Mouse (Mus musculus) right cerebral cortex, postnatal 10 days (tissue): ENCODE measurements around the gene BC034090.

Source experiments
- DNase-seq, 2 experiments: peaks; one replicate each; pipeline ENCODE4 v3.0.0; 2021; ENCODE audit warnings: low spot score in 2 of 2

The BC034090 gene

GRCm38 (mm10) chr1:155243797-155244770 lies at the start of gene BC034090:
BC034090 (minus strand) TSS chr1:155244444.
- peak; percentile 35 to 36 for DNase-seq

GRCm38 (mm10) chr1:155293446-155293845 lies 49.2 kb upstream of the BC034090 start:
- no peak for DNase-seq

GRCm38 (mm10) chr1:155289411-155289810 lies 45.2 kb upstream of the BC034090 start:
- no peak for DNase-seq

DNA sequence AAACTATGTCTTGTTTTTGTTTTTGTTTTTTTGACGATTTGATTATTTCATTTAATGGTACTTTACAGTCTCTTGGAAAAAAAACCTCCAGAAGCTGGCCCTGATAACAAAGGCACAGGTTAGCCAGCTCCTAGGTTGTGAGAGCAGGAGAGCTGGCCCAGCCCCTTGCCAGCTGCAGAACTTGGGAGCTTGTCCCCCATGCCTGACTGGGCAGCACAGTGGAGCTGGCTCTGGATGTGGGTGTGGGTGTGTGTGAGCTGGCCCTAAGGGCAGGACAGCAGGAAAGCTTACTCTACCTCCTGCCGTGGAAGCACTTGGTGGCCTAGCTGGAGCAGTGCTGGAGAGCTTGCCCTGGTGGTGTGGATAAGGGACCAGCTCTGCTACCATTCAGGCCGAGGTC lies 43.8 kb upstream of the BC034090 start:
- DNase-seq, result no peak

GRCm38 (mm10) chr1:155283808-155284207 lies 39.6 kb upstream of the BC034090 start:
- no peak for DNase-seq

- peak; percentile 82 to 85 for DNase-seq
Observed at GRCm38 (mm10) chr1:155281003-155281793, 37.0 kb upstream of the BC034090 start.

DNA sequence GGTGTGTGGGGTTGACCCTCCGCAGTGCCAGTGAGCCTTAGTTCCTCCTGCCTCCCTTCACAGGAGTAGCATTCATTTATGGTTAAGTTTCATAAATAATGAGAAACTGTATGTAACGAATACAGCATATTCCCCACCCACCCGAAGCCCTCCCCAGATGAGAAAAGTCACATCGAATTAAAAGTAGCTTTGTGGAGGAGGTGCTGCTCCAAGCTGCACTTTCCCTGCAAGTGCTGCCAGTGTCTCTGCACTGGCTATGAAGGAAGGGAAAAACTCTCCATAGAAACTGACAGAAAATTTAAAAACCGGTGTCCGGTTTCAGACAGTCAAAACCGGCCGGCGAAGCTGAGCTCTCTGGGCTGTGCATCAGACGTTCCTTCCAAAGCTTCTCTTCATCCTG lies 36.1 kb upstream of the BC034090 start:
- DNase-seq, result no peak

DNA sequence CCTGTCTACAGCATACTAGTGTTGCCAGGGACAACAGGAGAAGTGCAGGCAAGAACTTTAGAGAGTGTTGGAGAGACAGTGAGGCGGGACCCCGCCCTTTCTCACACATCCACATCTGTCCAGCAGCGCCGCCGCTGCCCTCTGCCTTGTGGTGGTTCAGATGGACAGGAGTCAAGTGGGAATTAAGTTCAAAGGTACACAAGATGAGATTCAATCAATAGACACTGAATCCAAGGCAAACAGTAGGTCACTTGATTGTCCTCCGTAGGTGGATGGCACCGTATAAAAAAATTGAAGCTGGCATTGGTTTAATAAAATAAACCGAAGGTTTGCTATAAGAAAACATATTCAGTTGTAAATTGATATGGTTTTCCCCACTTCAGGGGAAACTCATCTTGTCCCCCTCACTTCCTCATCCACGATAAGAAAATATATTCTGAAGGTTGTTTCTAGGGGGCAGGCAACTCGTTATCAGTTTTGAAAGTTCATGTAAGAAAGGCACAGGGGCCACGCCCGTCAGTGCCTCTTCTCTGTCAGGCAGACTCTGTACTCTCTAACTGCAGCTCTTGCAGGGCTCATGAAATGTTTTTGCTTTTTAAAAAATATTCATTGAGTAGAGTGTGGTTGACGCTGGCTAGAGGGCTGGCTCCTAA lies 32.3 kb upstream of the BC034090 start:
- no peak for DNase-seq

DNA sequence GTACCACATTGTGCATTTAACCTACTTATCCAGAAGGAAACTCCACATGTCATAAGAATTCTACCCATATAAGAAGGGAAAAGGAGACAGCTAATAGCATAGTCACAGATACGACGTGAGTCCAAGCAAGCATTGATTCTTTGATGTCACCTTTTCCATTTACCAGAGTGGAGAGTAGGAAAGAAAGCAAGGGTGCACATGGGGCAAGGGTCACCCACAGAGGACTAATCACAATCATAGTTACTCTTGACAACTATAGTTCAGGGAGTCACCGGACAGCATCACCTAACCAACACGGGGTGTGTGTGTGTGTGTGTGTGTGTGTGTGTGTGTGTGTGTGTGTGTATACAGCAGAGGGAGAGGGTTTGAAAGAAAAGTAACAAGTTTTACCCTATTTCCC lies 31.5 kb upstream of the BC034090 start:
- no peak for DNase-seq

DNA sequence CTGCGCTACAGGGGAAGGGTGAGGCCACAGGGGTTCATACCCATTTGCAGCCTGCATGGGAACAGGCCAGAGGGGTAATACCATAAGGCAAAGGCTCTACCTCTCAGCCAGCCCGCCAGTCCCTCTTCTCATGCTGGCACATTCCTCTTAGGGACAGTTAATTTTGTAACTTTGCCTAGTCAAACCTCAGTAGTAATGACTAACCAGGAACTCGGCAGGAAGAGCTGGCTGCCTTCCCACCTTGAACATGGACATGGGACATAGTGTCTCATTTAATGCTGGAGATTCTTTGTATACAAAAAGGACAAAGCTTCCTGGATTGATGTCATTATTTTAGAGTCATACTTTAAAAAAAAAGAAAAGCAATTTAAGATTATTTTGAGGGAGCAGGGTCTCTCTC lies 30.7 kb upstream of the BC034090 start:
- no peak for DNase-seq

DNA sequence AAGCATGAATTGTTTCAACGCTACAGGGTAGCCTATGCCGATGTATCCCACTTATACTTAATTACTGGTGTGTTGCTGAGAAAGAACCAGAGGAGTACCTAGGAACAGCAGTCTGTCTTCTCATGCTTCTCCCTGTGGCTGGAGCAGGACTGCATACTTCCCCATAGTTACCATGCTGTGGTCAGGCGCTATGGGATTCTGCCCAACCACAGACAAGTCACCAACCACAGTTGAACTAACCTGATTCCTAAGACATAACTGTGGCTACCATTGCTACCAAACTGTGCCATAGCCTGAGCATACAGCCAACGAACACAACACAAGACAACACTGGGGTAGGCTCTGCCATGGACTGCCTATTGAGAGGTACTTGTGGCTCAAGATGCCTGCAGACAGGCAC lies 28.7 kb upstream of the BC034090 start:
- DNase-seq, result no peak

DNA sequence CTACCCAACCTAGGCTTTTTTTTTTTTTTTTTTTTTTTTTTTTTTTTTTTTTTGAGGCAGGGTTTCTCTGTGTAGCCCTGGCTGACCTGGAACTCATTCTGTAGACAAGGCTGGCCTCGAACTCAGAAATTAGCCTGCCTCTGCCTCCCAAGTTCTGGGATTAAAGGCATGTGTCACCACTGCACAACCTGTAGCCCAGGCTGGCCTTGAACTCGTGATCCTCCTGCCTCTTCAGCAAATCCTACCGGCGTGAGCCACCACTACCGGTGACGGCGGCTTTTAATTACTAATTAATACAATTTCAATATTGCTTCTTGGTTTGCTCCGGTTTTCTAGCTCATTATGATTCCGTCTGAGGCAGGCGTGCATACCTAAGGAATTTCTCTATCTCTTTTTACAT lies 18.3 kb upstream of the BC034090 start:
- DNase-seq, result peak in 1 of 2 experiments; percentile 13

DNA sequence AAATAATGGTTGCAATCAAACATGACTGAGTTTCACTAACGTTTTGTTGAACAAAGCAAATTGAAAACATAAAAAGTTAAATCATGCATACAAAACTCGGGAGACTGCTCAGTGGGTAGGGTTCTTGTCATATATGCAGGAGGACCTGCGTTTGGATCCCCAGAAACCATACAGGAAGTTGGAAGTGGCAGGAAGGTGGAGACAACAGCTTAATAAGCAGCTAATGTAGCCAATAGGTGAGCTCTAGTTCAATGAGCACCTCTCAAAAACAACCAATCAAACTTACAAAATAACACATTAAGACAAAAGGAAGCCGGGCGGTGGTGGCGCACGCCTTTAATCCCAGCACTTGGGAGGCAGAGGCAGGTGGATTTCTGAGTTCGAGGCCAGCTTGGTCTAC lies 10.1 kb upstream of the BC034090 start:
- peak in 1 of 2 experiments; percentile 15 for DNase-seq

- peak in 1 of 2 experiments; percentile 23 for DNase-seq
Observed at GRCm38 (mm10) chr1:155253126-155253525, 8.9 kb upstream of the BC034090 start.

DNA sequence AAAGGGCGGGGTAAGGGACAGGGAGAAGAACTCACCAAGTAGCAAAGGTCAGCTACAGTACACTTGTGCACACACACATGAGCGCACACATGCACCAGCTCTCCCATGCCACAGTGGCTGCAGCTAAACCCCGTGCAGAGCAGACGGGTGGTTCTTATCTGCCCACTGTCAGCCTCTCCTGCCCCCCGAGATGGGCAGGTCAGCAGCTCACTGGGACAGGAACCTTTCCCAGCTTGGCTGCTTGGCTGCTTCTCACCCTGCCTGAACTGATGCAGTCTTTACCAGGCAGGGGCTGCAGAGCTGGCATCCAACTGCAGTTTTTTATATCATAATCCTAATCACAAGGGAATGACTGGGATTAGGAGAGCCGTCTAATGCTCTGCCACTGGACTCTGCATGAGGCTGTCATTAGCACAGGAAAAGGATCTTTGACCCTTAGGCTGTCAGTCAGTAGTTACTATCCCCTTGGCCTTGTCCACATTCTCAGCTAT lies 8.4 kb upstream of the BC034090 start:
- peak in 1 of 2 experiments; percentile 21 for DNase-seq

GRCm38 (mm10) chr1:155251596-155251995 lies 7.4 kb upstream of the BC034090 start:
- DNase-seq, result peak; percentile 17

GRCm38 (mm10) chr1:155250531-155251135 lies 6.4 kb upstream of the BC034090 start:
- peak; percentile 20 to 27 for DNase-seq

GRCm38 (mm10) chr1:155249896-155250295 lies 5.7 kb upstream of the BC034090 start:
- DNase-seq, result peak; percentile 4 to 11

GRCm38 (mm10) chr1:155248041-155248440 lies 3.8 kb upstream of the BC034090 start:
- DNase-seq, result peak; percentile 15 to 18

- DNase-seq, result peak in 1 of 2 experiments; percentile 15
Observed at GRCm38 (mm10) chr1:155247441-155247840, 3.2 kb upstream of the BC034090 start.

- peak; percentile 16 to 17 for DNase-seq
Observed at GRCm38 (mm10) chr1:155245516-155245915, 1.3 kb upstream of the BC034090 start.
